Mouse (Mus musculus): ENCODE results near the gene Egf. TPM values are rescaled to one million over a fixed set of nuclear protein-coding genes. Genes with fewer than 3 reads are reported as not detected.

The Egf gene
- 0.89 and 1.5 TPM in 2 replicates for polyA plus RNA-seq (2014; fragmentation: Nextera tagmentation; extraction: Ambion mirVana)

DNA sequence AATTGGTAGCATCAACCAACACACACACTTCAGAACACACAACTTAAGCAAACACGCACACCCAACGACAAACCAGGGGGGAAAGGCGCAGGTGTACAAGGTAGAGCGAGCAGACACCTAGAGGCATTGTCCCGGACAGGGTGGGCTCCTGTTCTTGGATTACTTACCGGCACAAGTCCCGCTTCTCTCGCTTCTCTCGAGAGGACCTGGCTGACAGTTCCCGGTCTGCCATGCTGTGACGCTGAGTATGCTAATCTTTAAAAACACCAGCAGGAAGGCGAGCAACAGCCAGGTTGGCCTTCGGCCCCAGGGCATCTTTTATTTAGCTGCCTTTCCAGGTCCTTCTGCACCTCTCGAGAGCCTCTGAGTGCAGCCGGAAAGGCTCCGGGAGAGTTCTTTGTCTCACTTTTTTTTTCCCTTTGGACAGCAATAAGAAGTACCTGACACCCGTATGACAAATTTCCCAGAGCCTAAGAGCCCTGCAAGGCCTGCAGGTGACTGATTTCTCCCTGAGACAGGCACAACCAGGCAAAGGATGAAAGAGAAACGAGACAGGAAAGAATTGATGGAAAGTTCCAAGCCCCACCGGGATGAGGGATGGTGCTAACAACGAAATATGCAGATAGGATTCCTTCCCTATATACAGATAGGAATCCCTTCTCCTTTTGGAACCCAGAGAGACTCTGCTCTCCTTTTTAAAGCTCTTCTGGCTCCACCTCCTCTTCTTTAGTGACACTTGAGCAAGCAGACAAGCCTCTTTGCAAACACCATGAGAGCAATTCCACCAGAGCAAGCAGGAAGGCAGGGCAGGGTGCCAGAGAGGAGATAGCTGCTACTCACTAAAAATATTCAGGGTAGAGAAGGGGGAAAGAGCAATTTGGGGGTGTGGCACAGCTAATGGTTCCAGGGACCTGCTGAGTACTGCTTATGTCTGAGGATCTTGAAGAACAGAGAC is at the start of gene Egf:
Gene Egf (minus strand): TSS at position 667 of the 955 bp plus-strand sequence.
- peak; percentile 43 for DNase-seq (ENCODE audit: low spot score)
- H3K27ac ChIP-seq (ENCODE audit: low read depth, low read length), result no peak within 1 kb of the TSS
- H3K9ac ChIP-seq (ENCODE audit: low read length), result peak within 1 kb of the TSS; percentile 37
- WGBS, result 11% methylated on average over 20 of the region's 20 CpGs
- peak within 1 kb of the TSS; percentile 54 for H3K4me2 ChIP-seq (ENCODE audit: low read length)
- H3K4me3 ChIP-seq (ENCODE audit: low read depth, low read length), result peak within 1 kb of the TSS; percentile 24
- H3K27me3 ChIP-seq (replicated peaks; ENCODE audit: control insufficient read depth, insufficient read depth, low read length), result no peaks in the 10 kb centered on the region
- no peaks in the 10 kb centered on the region for H3K9me3 ChIP-seq (replicated peaks; ENCODE audit: control insufficient read depth, low read length)
- peaks cover 9% of the 10 kb centered on the region for H3K4me1 ChIP-seq (ENCODE audit: control insufficient read depth, insufficient read depth, low read length)
- 0 out of 2 replicates have a peak, but pooled peaks have one; percentile 32 for ATAC-seq
- H3K36me3 ChIP-seq (ENCODE audit: control insufficient read depth, insufficient read depth, low read length), result no peaks in the 10 kb centered on the region

DNA sequence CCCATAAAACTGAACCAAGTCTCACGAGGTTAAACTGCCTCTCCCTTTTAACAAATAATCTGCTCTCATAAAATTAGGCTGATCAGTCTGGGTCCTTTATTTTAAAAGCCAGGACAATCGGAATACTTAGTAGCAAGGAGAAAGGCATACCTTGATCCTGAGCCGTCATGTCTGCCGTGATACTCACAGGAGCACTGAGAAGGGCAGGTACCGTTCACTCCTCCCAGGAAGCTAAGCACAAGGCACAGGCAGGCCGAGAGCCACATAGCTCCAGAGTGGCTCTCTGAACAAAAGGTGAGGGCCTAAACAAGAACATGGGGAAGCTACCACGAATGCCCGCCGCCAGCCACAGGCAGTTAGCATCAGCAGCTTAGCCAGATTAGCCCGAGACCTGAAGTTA is 48.6 kb upstream of the Egf start, which contains the start of gene Lrit3:
Gene Lrit3 (minus strand): TSS at position 266 of the 400 bp plus-strand sequence.
- H3K36me3 ChIP-seq (ENCODE audit: control insufficient read depth, insufficient read depth, low read length), result no peaks in the 10 kb centered on the region
- H3K4me3 ChIP-seq (ENCODE audit: low read depth, low read length), result no peak within 1 kb of the TSS
- DNase-seq (ENCODE audit: low spot score) (no peak), ATAC-seq (no peak)
- no peaks in the 10 kb centered on the region for H3K9me3 ChIP-seq (replicated peaks; ENCODE audit: control insufficient read depth, low read length)
- WGBS, result 75% methylated on average over 10 of the region's 10 CpGs
- H3K4me1 ChIP-seq (ENCODE audit: control insufficient read depth, insufficient read depth, low read length), result no peaks in the 10 kb centered on the region
- H3K4me2 ChIP-seq (ENCODE audit: low read length), result no peak within 1 kb of the TSS
- H3K27me3 ChIP-seq (replicated peaks; ENCODE audit: control insufficient read depth, insufficient read depth, low read length), result no peaks in the 10 kb centered on the region
- no peak within 1 kb of the TSS for H3K27ac ChIP-seq (ENCODE audit: low read depth, low read length)
- no peak within 1 kb of the TSS for H3K9ac ChIP-seq (ENCODE audit: low read length)

GRCm38 (mm10) chr3:129799011-129799410 is 43.9 kb upstream of the Egf start:
- H3K27ac ChIP-seq (ENCODE audit: low read depth, low read length), result no peak overlapping the region
- ATAC-seq, result no peak
- H3K9ac ChIP-seq (ENCODE audit: low read length), result no peak overlapping the region
- no peak overlapping the region for H3K4me3 ChIP-seq (ENCODE audit: low read depth, low read length)
- WGBS, result 79% methylated on average over 2 of the region's 2 CpGs
- DNase-seq (ENCODE audit: low spot score), result no peak
- H3K9me3 ChIP-seq (replicated peaks; ENCODE audit: control insufficient read depth, low read length), result no peaks in the 10 kb centered on the region
- no peaks in the 10 kb centered on the region for H3K27me3 ChIP-seq (replicated peaks; ENCODE audit: control insufficient read depth, insufficient read depth, low read length)
- H3K4me2 ChIP-seq (ENCODE audit: low read length), result no peak overlapping the region
- no peaks in the 10 kb centered on the region for H3K36me3 ChIP-seq (ENCODE audit: control insufficient read depth, insufficient read depth, low read length)
- H3K4me1 ChIP-seq (ENCODE audit: control insufficient read depth, insufficient read depth, low read length), result no peaks in the 10 kb centered on the region

GRCm38 (mm10) chr3:129798551-129798950 is 43.4 kb upstream of the Egf start:
- ATAC-seq (no peak), DNase-seq (ENCODE audit: low spot score) (no peak)
- WGBS, result 87% methylated on average over 11 of the region's 11 CpGs
- no peaks in the 10 kb centered on the region for H3K36me3 ChIP-seq (ENCODE audit: control insufficient read depth, insufficient read depth, low read length)
- H3K4me2 ChIP-seq (ENCODE audit: low read length), result no peak overlapping the region
- no peaks in the 10 kb centered on the region for H3K27me3 ChIP-seq (replicated peaks; ENCODE audit: control insufficient read depth, insufficient read depth, low read length)
- no peaks in the 10 kb centered on the region for H3K4me1 ChIP-seq (ENCODE audit: control insufficient read depth, insufficient read depth, low read length)
- H3K4me3 ChIP-seq (ENCODE audit: low read depth, low read length), result no peak overlapping the region
- no peak overlapping the region for H3K27ac ChIP-seq (ENCODE audit: low read depth, low read length)
- no peak overlapping the region for H3K9ac ChIP-seq (ENCODE audit: low read length)
- no peaks in the 10 kb centered on the region for H3K9me3 ChIP-seq (replicated peaks; ENCODE audit: control insufficient read depth, low read length)

DNA sequence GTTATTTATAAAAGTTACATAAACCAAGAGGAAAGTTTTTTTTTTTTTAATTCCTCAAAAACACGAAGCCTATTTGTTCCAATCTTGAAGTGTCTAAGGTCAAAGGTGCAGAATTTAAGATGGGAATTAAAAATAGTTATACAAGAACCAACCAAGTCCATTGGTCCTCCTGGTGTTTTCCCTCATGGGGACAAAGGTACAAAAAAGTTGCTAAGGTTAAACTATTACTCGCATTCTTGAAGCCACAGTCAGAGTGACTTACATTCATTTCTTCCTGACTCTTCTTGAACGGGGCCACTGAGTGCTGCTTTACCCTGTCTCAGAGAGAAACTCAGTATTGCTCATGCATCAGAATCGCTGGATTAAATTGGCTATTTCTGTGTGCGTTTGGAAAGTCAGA is 42.2 kb upstream of the Egf start:
- no peaks in the 10 kb centered on the region for H3K36me3 ChIP-seq (ENCODE audit: control insufficient read depth, insufficient read depth, low read length)
- H3K4me1 ChIP-seq (ENCODE audit: control insufficient read depth, insufficient read depth, low read length), result no peaks in the 10 kb centered on the region
- H3K9ac ChIP-seq (ENCODE audit: low read length), result no peak overlapping the region
- no peaks in the 10 kb centered on the region for H3K27me3 ChIP-seq (replicated peaks; ENCODE audit: control insufficient read depth, insufficient read depth, low read length)
- WGBS, result 85% methylated on average over 5 of the region's 5 CpGs
- no peak overlapping the region for H3K4me3 ChIP-seq (ENCODE audit: low read depth, low read length)
- no peak for DNase-seq (ENCODE audit: low spot score)
- H3K9me3 ChIP-seq (replicated peaks; ENCODE audit: control insufficient read depth, low read length), result no peaks in the 10 kb centered on the region
- H3K4me2 ChIP-seq (ENCODE audit: low read length), result no peak overlapping the region
- no peak overlapping the region for H3K27ac ChIP-seq (ENCODE audit: low read depth, low read length)
- no peak for ATAC-seq

- H3K9ac ChIP-seq (ENCODE audit: low read length), result no peak overlapping the region
- ATAC-seq (no peak), DNase-seq (ENCODE audit: low spot score) (no peak)
- H3K9me3 ChIP-seq (replicated peaks; ENCODE audit: control insufficient read depth, low read length), result no peaks in the 10 kb centered on the region
- H3K27me3 ChIP-seq (replicated peaks; ENCODE audit: control insufficient read depth, insufficient read depth, low read length), result no peaks in the 10 kb centered on the region
- WGBS, result 88% methylated on average over 5 of the region's 5 CpGs
- no peaks in the 10 kb centered on the region for H3K4me1 ChIP-seq (ENCODE audit: control insufficient read depth, insufficient read depth, low read length)
- H3K4me3 ChIP-seq (ENCODE audit: low read depth, low read length), result no peak overlapping the region
- no peak overlapping the region for H3K27ac ChIP-seq (ENCODE audit: low read depth, low read length)
- no peaks in the 10 kb centered on the region for H3K36me3 ChIP-seq (ENCODE audit: control insufficient read depth, insufficient read depth, low read length)
- H3K4me2 ChIP-seq (ENCODE audit: low read length), result no peak overlapping the region
Observed at GRCm38 (mm10) chr3:129793801-129794200, 38.7 kb upstream of the Egf start.

DNA sequence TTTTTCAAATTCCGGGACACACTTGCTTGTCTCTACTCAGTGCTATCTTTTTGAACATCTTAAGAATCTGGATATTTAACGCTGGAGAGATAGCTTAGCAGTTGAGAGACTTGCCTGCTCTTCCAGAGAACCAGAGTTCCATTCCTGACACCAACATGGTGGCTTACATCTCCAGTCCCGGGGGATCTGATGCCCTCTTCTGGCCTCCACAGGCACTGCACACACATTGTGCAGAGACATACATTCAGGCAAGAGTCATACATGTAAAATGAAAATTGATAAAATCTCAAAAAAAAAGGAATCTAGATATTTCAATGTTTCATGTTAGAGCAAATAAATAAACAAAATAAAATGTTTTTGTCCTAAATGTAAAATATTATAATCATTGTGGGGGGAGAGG is 27.6 kb upstream of the Egf start:
- Histone ChIP-seq H3K4me2 (ENCODE audit: low read length) (no peak overlapping the region), H3K36me3 (ENCODE audit: control insufficient read depth, insufficient read depth, low read length) (no peaks in the 10 kb centered on the region), H3K4me3 (ENCODE audit: low read depth, low read length) (no peak overlapping the region), H3K27me3 (replicated peaks; ENCODE audit: control insufficient read depth, insufficient read depth, low read length) (no peaks in the 10 kb centered on the region), H3K9ac (ENCODE audit: low read length) (no peak overlapping the region), H3K4me1 (ENCODE audit: control insufficient read depth, insufficient read depth, low read length) (no peaks in the 10 kb centered on the region), H3K9me3 (replicated peaks; ENCODE audit: control insufficient read depth, low read length) (no peaks in the 10 kb centered on the region), H3K27ac (ENCODE audit: low read depth, low read length) (no peak overlapping the region)
- DNase-seq (ENCODE audit: low spot score) (no peak), ATAC-seq (no peak)
- WGBS, result 89% methylated on average over 3 of the region's 3 CpGs

GRCm38 (mm10) chr3:129781435-129781834 is 26.3 kb upstream of the Egf start:
- WGBS, result 31% methylated on average over 10 of the region's 10 CpGs
- no peak overlapping the region for H3K4me3 ChIP-seq (ENCODE audit: low read depth, low read length)
- H3K4me1 ChIP-seq (ENCODE audit: control insufficient read depth, insufficient read depth, low read length), result no peaks in the 10 kb centered on the region
- ATAC-seq (no peak), DNase-seq (ENCODE audit: low spot score) (peak; percentile 7)
- H3K9me3 ChIP-seq (replicated peaks; ENCODE audit: control insufficient read depth, low read length), result no peaks in the 10 kb centered on the region
- H3K27ac ChIP-seq (ENCODE audit: low read depth, low read length), result no peak overlapping the region
- no peaks in the 10 kb centered on the region for H3K27me3 ChIP-seq (replicated peaks; ENCODE audit: control insufficient read depth, insufficient read depth, low read length)
- H3K9ac ChIP-seq (ENCODE audit: low read length), result no peak overlapping the region
- no peaks in the 10 kb centered on the region for H3K36me3 ChIP-seq (ENCODE audit: control insufficient read depth, insufficient read depth, low read length)
- no peak overlapping the region for H3K4me2 ChIP-seq (ENCODE audit: low read length)

DNA sequence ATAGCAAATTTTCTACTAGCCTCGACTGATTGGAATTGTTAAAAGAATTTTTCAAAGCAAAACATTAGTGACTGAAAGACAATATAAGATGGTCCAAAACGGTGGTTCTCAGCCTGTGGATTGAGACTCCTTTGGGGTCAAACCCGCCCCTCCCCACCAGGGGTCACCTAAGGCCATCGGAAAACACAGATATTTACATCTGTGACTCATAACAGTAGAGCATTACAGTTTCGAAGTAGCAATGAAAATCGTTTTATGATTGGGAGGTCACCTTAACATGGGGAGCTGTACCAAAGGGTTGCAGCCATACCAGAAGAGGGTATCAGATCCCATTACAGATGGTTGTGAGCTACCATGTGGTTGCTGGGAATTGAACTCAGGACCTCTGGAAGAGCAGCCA is 16.1 kb upstream of the Egf start:
- DNase-seq (ENCODE audit: low spot score) (no peak), ATAC-seq (no peak)
- 82% methylated on average over 6 of the region's 6 CpGs for WGBS
- Histone ChIP-seq H3K9ac (ENCODE audit: low read length) (no peak overlapping the region), H3K9me3 (replicated peaks; ENCODE audit: control insufficient read depth, low read length) (no peaks in the 10 kb centered on the region), H3K36me3 (ENCODE audit: control insufficient read depth, insufficient read depth, low read length) (no peaks in the 10 kb centered on the region), H3K4me2 (ENCODE audit: low read length) (no peak overlapping the region), H3K4me3 (ENCODE audit: low read depth, low read length) (no peak overlapping the region), H3K27me3 (replicated peaks; ENCODE audit: control insufficient read depth, insufficient read depth, low read length) (no peaks in the 10 kb centered on the region), H3K27ac (ENCODE audit: low read depth, low read length) (no peak overlapping the region), H3K4me1 (ENCODE audit: control insufficient read depth, insufficient read depth, low read length) (no peaks in the 10 kb centered on the region)

Measured in forebrain, embryonic 14.5 days (tissue).